10 mouse cellular contexts compared by ENCODE assay signal in genomic region chr2:174333239-174333890, GRCm38 (mm10). TPM values are rescaled to one million over a fixed set of nuclear protein-coding genes. Genes with fewer than 3 reads are reported as not detected.
DNase-seq lines count a peak whose midpoint lies in the region; ATAC-seq lines count a peak whose summit lies in the region.
"Had no signal": no experiment of that assay in that cellular context is flagged by ENCODE, and none has a peak within 500 bp of the region (broad histone marks: within the 10 kb centered on the region; RNA-seq: fewer than 3 reads in every experiment).

No protein-coding gene starts in this region.

- peak overlapping the region; percentile 86 for H3K4me3 ChIP-seq in megakaryocyte, embryonic 14.5 days (replicated peaks)
- no peak overlapping the region for H3K4me3 ChIP-seq in forebrain, embryonic 13.5 days
- H3K4me3 ChIP-seq in limb, embryonic 12.5 days (replicated peaks), result peak overlapping the region; percentile 98; the same call in 1 of the 2 replicates
- peak overlapping the region; percentile 13 for H3K4me3 ChIP-seq in neural tube, embryonic 15.5 days (replicated peaks)

- H3K9ac ChIP-seq in forebrain, embryonic 13.5 days, result 0 out of 2 replicates have a peak overlapping the region, but pooled peaks have one; percentile 31
- no peak overlapping the region for H3K9ac ChIP-seq in limb, embryonic 12.5 days (replicated peaks)
- H3K9ac ChIP-seq in neural tube, embryonic 15.5 days (replicated peaks), result no peak overlapping the region

- peaks cover 57% of the 10 kb centered on the region for H3K36me3 ChIP-seq in megakaryocyte, embryonic 14.5 days (replicated peaks; ENCODE audit: low read length)
- H3K36me3 ChIP-seq in forebrain, embryonic 13.5 days (ENCODE audit: poor library complexity, severe bottlenecking), result no peaks in the 10 kb centered on the region
- peaks cover 27% of the 10 kb centered on the region for H3K36me3 ChIP-seq in limb, embryonic 12.5 days
- no peaks in the 10 kb centered on the region for H3K36me3 ChIP-seq in neural tube, embryonic 15.5 days

- no peaks in the 10 kb centered on the region for H3K27me3 ChIP-seq in megakaryocyte, embryonic 14.5 days (replicated peaks)
- no peaks in the 10 kb centered on the region for H3K27me3 ChIP-seq in forebrain, embryonic 13.5 days
- H3K27me3 ChIP-seq in limb, embryonic 12.5 days, result no peaks in the 10 kb centered on the region
- H3K27me3 ChIP-seq in neural tube, embryonic 15.5 days (replicated peaks), result no peaks in the 10 kb centered on the region

- 59% methylated on average over 7 of the region's 7 CpGs for WGBS in forebrain, embryonic 13.5 days
- 58% methylated on average over 7 of the region's 7 CpGs for WGBS in limb, embryonic 12.5 days
- WGBS in neural tube, embryonic 15.5 days, result 36% methylated on average over 7 of the region's 7 CpGs

- H3K4me1 ChIP-seq in megakaryocyte, embryonic 14.5 days, result peaks cover 71% of the 10 kb centered on the region
- H3K4me1 ChIP-seq in forebrain, embryonic 13.5 days, result peaks cover 59% of the 10 kb centered on the region
- peaks cover 77% of the 10 kb centered on the region for H3K4me1 ChIP-seq in limb, embryonic 12.5 days (replicated peaks)
- H3K4me1 ChIP-seq in neural tube, embryonic 15.5 days, result peaks cover 75% of the 10 kb centered on the region

- H3K9me3 ChIP-seq in megakaryocyte, embryonic 14.5 days, result no peaks in the 10 kb centered on the region
- H3K9me3 ChIP-seq in forebrain, embryonic 13.5 days (replicated peaks), result no peaks in the 10 kb centered on the region
- H3K9me3 ChIP-seq in limb, embryonic 12.5 days, result 0 out of 2 replicates have a peak, but pooled peaks cover 2% of the 10 kb centered on the region
- no peaks in the 10 kb centered on the region for H3K9me3 ChIP-seq in neural tube, embryonic 15.5 days (replicated peaks)

- ATAC-seq in megakaryocyte, adult 5-6 weeks (ENCODE audit: poor library complexity, severe bottlenecking), result no peak
- ATAC-seq in forebrain, embryonic 13.5 days, result no peak
- ATAC-seq in limb, embryonic 12.5 days (ENCODE audit: insufficient number of reproducible peaks, insufficient read depth, low FRiP score, low TSS enrichment, low read depth), result no peak
- ATAC-seq in neural tube, embryonic 15.5 days (ENCODE audit: low FRiP score), result no peak

- peak overlapping the region; percentile 63 for H3K4me2 ChIP-seq in forebrain, embryonic 13.5 days
- H3K4me2 ChIP-seq in limb, embryonic 12.5 days, result peak overlapping the region; percentile 69
- peak overlapping the region; percentile 78 for H3K4me2 ChIP-seq in neural tube, embryonic 15.5 days

- no peak overlapping the region for H3K27ac ChIP-seq in forebrain, embryonic 13.5 days
- H3K27ac ChIP-seq in limb, embryonic 12.5 days, result no peak overlapping the region
- H3K27ac ChIP-seq in neural tube, embryonic 15.5 days (replicated peaks), result peak overlapping the region; percentile 3; the same call in 1 of the 2 replicates

- no peak for DNase-seq in right cerebral cortex, postnatal 14 days
- no peak for DNase-seq in frontal cortex, postnatal 14 days (ENCODE audit: low spot score in 2 of 2)
- no peak for DNase-seq in retina, postnatal 1 day
- DNase-seq: cerebellum, adult 9-10 months had no signal

RNA-seq across cellular contexts. Expression of gene Gm20721, which starts 13.1 kb away (rescaled TPM):
- polyA plus RNA-seq in megakaryocyte, embryonic 14.5 days (2012; ENCODE audit: insufficient read depth, low replicate concordance), result 0.57 TPM in 1 of 2 replicates, not detected in the other
- total RNA-seq in megakaryocyte, adult 5-6 weeks (2015), result 0.21 TPM in 1 of 2 replicates, not detected in the other
- 1.5 and 3.4 TPM in 2 replicates for total RNA-seq in megakaryocyte, adult 5-6 weeks (2017)
- polyA plus RNA-seq in forebrain, embryonic 13.5 days (2015; fragmentation: Nextera tagmentation; extraction: Ambion mirVana), result 9.4 TPM in 2 replicates
- polyA plus RNA-seq in limb, embryonic 12.5 days (2016; fragmentation: Nextera tagmentation; extraction: Ambion mirVana), result 19.9 and 22.9 TPM in 2 replicates
- polyA plus RNA-seq in neural tube, embryonic 15.5 days (2015; fragmentation: Nextera tagmentation; extraction: Ambion mirVana), result 17.0 and 19.8 TPM in 2 replicates
- polyA plus RNA-seq: testis, adult 2 months had no signal

RNA-seq across cellular contexts. Expression of gene Gnas, which starts 49.2 kb away (rescaled TPM):
- polyA plus RNA-seq in megakaryocyte, embryonic 14.5 days (2012; ENCODE audit: insufficient read depth, low replicate concordance), result 1,157 and 1,276 TPM in 2 replicates
- total RNA-seq in megakaryocyte, adult 5-6 weeks (2015), result 518 and 554 TPM in 2 replicates
- total RNA-seq in megakaryocyte, adult 5-6 weeks (2017), result 238 and 262 TPM in 2 replicates
- 976 and 1,086 TPM in 2 replicates for polyA plus RNA-seq in forebrain, embryonic 13.5 days (2015; fragmentation: Nextera tagmentation; extraction: Ambion mirVana)
- 1,822 and 1,905 TPM in 2 replicates for polyA plus RNA-seq in limb, embryonic 12.5 days (2016; fragmentation: Nextera tagmentation; extraction: Ambion mirVana)
- 1,725 and 1,770 TPM in 2 replicates for polyA plus RNA-seq in neural tube, embryonic 15.5 days (2015; fragmentation: Nextera tagmentation; extraction: Ambion mirVana)
